Mouse (Mus musculus): ENCODE results near the gene Prr15. TPM values are rescaled to one million over a fixed set of nuclear protein-coding genes. Genes with fewer than 3 reads are reported as not detected.

Gene Prr15
- polyA plus RNA-seq, 1 experiment from 2014 or later = 4.5 TPM

GRCm38 (mm10) chr6:54289774-54290500 lies 35.7 kb upstream of the Prr15 start:
- no peaks in the 10 kb centered on the region for H3K36me3 ChIP-seq (ENCODE audit: control insufficient read depth, insufficient read depth, low read length)
- H3K27me3 ChIP-seq (replicated peaks; ENCODE audit: control insufficient read depth, insufficient read depth, low read length) = no peaks in the 10 kb centered on the region
- H3K4me2 ChIP-seq (ENCODE audit: low read depth, low read length) = no peak overlapping the region
- no peaks in the 10 kb centered on the region for H3K4me1 ChIP-seq (ENCODE audit: control insufficient read depth, insufficient read depth, low read length)
- no peak for ATAC-seq (ENCODE audit: low read depth)
- no peak overlapping the region for H3K4me3 ChIP-seq (ENCODE audit: low read depth, low read length)
- H3K9me3 ChIP-seq (ENCODE audit: control insufficient read depth, low read length) = no peaks in the 10 kb centered on the region
- H3K27ac ChIP-seq (replicated peaks; ENCODE audit: low read depth, low read length) = no peak overlapping the region
- no peak overlapping the region for H3K9ac ChIP-seq (ENCODE audit: low read depth, low read length)
- DNase-seq (ENCODE audit: low spot score) = no peak
- 59% methylated on average over 10 of the region's 10 CpGs for WGBS

- Histone ChIP-seq H3K4me3 (ENCODE audit: low read depth, low read length) (no peak overlapping the region), H3K27ac (replicated peaks; ENCODE audit: low read depth, low read length) (no peak overlapping the region), H3K27me3 (replicated peaks; ENCODE audit: control insufficient read depth, insufficient read depth, low read length) (no peaks in the 10 kb centered on the region), H3K4me2 (ENCODE audit: low read depth, low read length) (no peak overlapping the region), H3K36me3 (ENCODE audit: control insufficient read depth, insufficient read depth, low read length) (no peaks in the 10 kb centered on the region), H3K9me3 (ENCODE audit: control insufficient read depth, low read length) (no peaks in the 10 kb centered on the region), H3K9ac (ENCODE audit: low read depth, low read length) (no peak overlapping the region), H3K4me1 (ENCODE audit: control insufficient read depth, insufficient read depth, low read length) (no peaks in the 10 kb centered on the region)
- 91% methylated on average over 2 of the region's 2 CpGs for WGBS
- no peak for ATAC-seq (ENCODE audit: low read depth)
- DNase-seq (ENCODE audit: low spot score) = no peak
Measured at GRCm38 (mm10) chr6:54297231-54297630, 28.4 kb upstream of the Prr15 start.

GRCm38 (mm10) chr6:54299417-54299816 lies 26.2 kb upstream of the Prr15 start:
- no peaks in the 10 kb centered on the region for H3K9me3 ChIP-seq (ENCODE audit: control insufficient read depth, low read length)
- H3K4me1 ChIP-seq (ENCODE audit: control insufficient read depth, insufficient read depth, low read length) = no peaks in the 10 kb centered on the region
- 51% methylated on average over 2 of the region's 2 CpGs for WGBS
- no peak overlapping the region for H3K9ac ChIP-seq (ENCODE audit: low read depth, low read length)
- H3K27ac ChIP-seq (replicated peaks; ENCODE audit: low read depth, low read length) = no peak overlapping the region
- DNase-seq (ENCODE audit: low spot score) = peak; percentile 56
- no peaks in the 10 kb centered on the region for H3K36me3 ChIP-seq (ENCODE audit: control insufficient read depth, insufficient read depth, low read length)
- no peak overlapping the region for H3K4me2 ChIP-seq (ENCODE audit: low read depth, low read length)
- H3K27me3 ChIP-seq (replicated peaks; ENCODE audit: control insufficient read depth, insufficient read depth, low read length) = no peaks in the 10 kb centered on the region
- ATAC-seq (ENCODE audit: low read depth) = no peak
- no peak overlapping the region for H3K4me3 ChIP-seq (ENCODE audit: low read depth, low read length)

GRCm38 (mm10) chr6:54305777-54306176 lies 19.9 kb upstream of the Prr15 start:
- 61% methylated on average over 1 of the region's 1 CpGs for WGBS
- no peaks in the 10 kb centered on the region for H3K4me1 ChIP-seq (ENCODE audit: control insufficient read depth, insufficient read depth, low read length)
- H3K4me2 ChIP-seq (ENCODE audit: low read depth, low read length) = no peak overlapping the region
- no peaks in the 10 kb centered on the region for H3K9me3 ChIP-seq (ENCODE audit: control insufficient read depth, low read length)
- H3K9ac ChIP-seq (ENCODE audit: low read depth, low read length) = no peak overlapping the region
- no peak overlapping the region for H3K4me3 ChIP-seq (ENCODE audit: low read depth, low read length)
- no peaks in the 10 kb centered on the region for H3K27me3 ChIP-seq (replicated peaks; ENCODE audit: control insufficient read depth, insufficient read depth, low read length)
- no peak for DNase-seq (ENCODE audit: low spot score)
- H3K36me3 ChIP-seq (ENCODE audit: control insufficient read depth, insufficient read depth, low read length) = no peaks in the 10 kb centered on the region
- H3K27ac ChIP-seq (replicated peaks; ENCODE audit: low read depth, low read length) = no peak overlapping the region
- no peak for ATAC-seq (ENCODE audit: low read depth)

- H3K27ac ChIP-seq (replicated peaks; ENCODE audit: low read depth, low read length) = no peak overlapping the region
- H3K4me1 ChIP-seq (ENCODE audit: control insufficient read depth, insufficient read depth, low read length) = no peaks in the 10 kb centered on the region
- no peaks in the 10 kb centered on the region for H3K36me3 ChIP-seq (ENCODE audit: control insufficient read depth, insufficient read depth, low read length)
- H3K9me3 ChIP-seq (ENCODE audit: control insufficient read depth, low read length) = no peaks in the 10 kb centered on the region
- DNase-seq (ENCODE audit: low spot score) = no peak
- 79% methylated on average over 2 of the region's 2 CpGs for WGBS
- ATAC-seq (ENCODE audit: low read depth) = no peak
- no peak overlapping the region for H3K9ac ChIP-seq (ENCODE audit: low read depth, low read length)
- no peak overlapping the region for H3K4me3 ChIP-seq (ENCODE audit: low read depth, low read length)
- H3K27me3 ChIP-seq (replicated peaks; ENCODE audit: control insufficient read depth, insufficient read depth, low read length) = no peaks in the 10 kb centered on the region
- H3K4me2 ChIP-seq (ENCODE audit: low read depth, low read length) = no peak overlapping the region
Measured at GRCm38 (mm10) chr6:54313071-54313470, 12.6 kb upstream of the Prr15 start.

GRCm38 (mm10) chr6:54318618-54319017 lies 7.0 kb upstream of the Prr15 start:
- Histone ChIP-seq H3K36me3 (ENCODE audit: control insufficient read depth, insufficient read depth, low read length) (no peaks in the 10 kb centered on the region), H3K9ac (ENCODE audit: low read depth, low read length) (no peak overlapping the region), H3K27me3 (replicated peaks; ENCODE audit: control insufficient read depth, insufficient read depth, low read length) (no peaks in the 10 kb centered on the region), H3K27ac (replicated peaks; ENCODE audit: low read depth, low read length) (no peak overlapping the region), H3K4me3 (ENCODE audit: low read depth, low read length) (no peak overlapping the region), H3K9me3 (ENCODE audit: control insufficient read depth, low read length) (no peaks in the 10 kb centered on the region), H3K4me1 (ENCODE audit: control insufficient read depth, insufficient read depth, low read length) (no peaks in the 10 kb centered on the region), H3K4me2 (ENCODE audit: low read depth, low read length) (no peak overlapping the region)
- ATAC-seq (ENCODE audit: low read depth) (no peak), DNase-seq (ENCODE audit: low spot score) (no peak)
- WGBS = 79% methylated on average over 9 of the region's 9 CpGs

GRCm38 (mm10) chr6:54319198-54319597 lies 6.4 kb upstream of the Prr15 start:
- H3K36me3 ChIP-seq (ENCODE audit: control insufficient read depth, insufficient read depth, low read length) = no peaks in the 10 kb centered on the region
- H3K4me1 ChIP-seq (ENCODE audit: control insufficient read depth, insufficient read depth, low read length) = no peaks in the 10 kb centered on the region
- no peak overlapping the region for H3K9ac ChIP-seq (ENCODE audit: low read depth, low read length)
- ATAC-seq (ENCODE audit: low read depth) (no peak), DNase-seq (ENCODE audit: low spot score) (no peak)
- WGBS = 69% methylated on average over 3 of the region's 3 CpGs
- H3K4me2 ChIP-seq (ENCODE audit: low read depth, low read length) = no peak overlapping the region
- peaks cover 4% of the 10 kb centered on the region; the same call in 1 of the 2 replicates for H3K27me3 ChIP-seq (replicated peaks; ENCODE audit: control insufficient read depth, insufficient read depth, low read length)
- H3K9me3 ChIP-seq (ENCODE audit: control insufficient read depth, low read length) = no peaks in the 10 kb centered on the region
- H3K4me3 ChIP-seq (ENCODE audit: low read depth, low read length) = no peak overlapping the region
- no peak overlapping the region for H3K27ac ChIP-seq (replicated peaks; ENCODE audit: low read depth, low read length)

- H3K27ac ChIP-seq (replicated peaks; ENCODE audit: low read depth, low read length) = no peak overlapping the region
- 66% methylated on average over 1 of the region's 1 CpGs for WGBS
- no peak for DNase-seq (ENCODE audit: low spot score)
- peaks cover 12% of the 10 kb centered on the region for H3K27me3 ChIP-seq (replicated peaks; ENCODE audit: control insufficient read depth, insufficient read depth, low read length)
- no peak for ATAC-seq (ENCODE audit: low read depth)
- H3K4me3 ChIP-seq (ENCODE audit: low read depth, low read length) = no peak overlapping the region
- H3K36me3 ChIP-seq (ENCODE audit: control insufficient read depth, insufficient read depth, low read length) = no peaks in the 10 kb centered on the region
- H3K9ac ChIP-seq (ENCODE audit: low read depth, low read length) = no peak overlapping the region
- H3K4me1 ChIP-seq (ENCODE audit: control insufficient read depth, insufficient read depth, low read length) = no peaks in the 10 kb centered on the region
- H3K9me3 ChIP-seq (ENCODE audit: control insufficient read depth, low read length) = no peaks in the 10 kb centered on the region
- H3K4me2 ChIP-seq (ENCODE audit: low read depth, low read length) = no peak overlapping the region
Measured at GRCm38 (mm10) chr6:54320236-54320635, 5.4 kb upstream of the Prr15 start.

All from embryonic facial prominence, embryonic 14.5 days (tissue).